Comparison of ENCODE assay signal across 9 mouse cellular contexts in genomic region chr13:52658477-52658876, GRCm38 (mm10).
A peak's percentile ranks its signal among the peaks of the same experiment; 100 is the strongest.
DNase-seq lines count a peak whose midpoint lies in the region; ATAC-seq and TF ChIP-seq lines count a peak whose summit lies in the region.
"Had no signal": no experiment of that assay in that cellular context is flagged by ENCODE, and none has a peak within 500 bp of the region (broad histone marks: within the 10 kb centered on the region; RNA-seq: fewer than 3 reads in every experiment).

No protein-coding gene starts in this region.

- no peak overlapping the region for H3K27ac ChIP-seq in forebrain, embryonic 10.5 days
- no peak overlapping the region for H3K27ac ChIP-seq in forebrain, embryonic 12.5 days
- H3K27ac ChIP-seq in midbrain, embryonic 10.5 days (replicated peaks): no peak overlapping the region
- H3K27ac ChIP-seq in small intestine, adult 2 months (ENCODE audit: insufficient read depth, low read depth, low read length): no peak overlapping the region
- H3K27ac ChIP-seq: macrophage had no signal

- 0 out of 2 replicates have a peak, but pooled peaks cover 3% of the 10 kb centered on the region for H3K9me3 ChIP-seq in forebrain, embryonic 10.5 days
- H3K9me3 ChIP-seq in forebrain, embryonic 12.5 days: 0 out of 2 replicates have a peak, but pooled peaks cover 3% of the 10 kb centered on the region
- 0 out of 2 replicates have a peak, but pooled peaks cover 3% of the 10 kb centered on the region for H3K9me3 ChIP-seq in midbrain, embryonic 10.5 days (replicated peaks)

- no peak for TF ChIP-seq POLR2A in small intestine, adult 2 months (IDR thresholded peaks at IDR 0.05; ENCODE audit: low read depth, low read length)

- DNase-seq in forebrain, embryonic 10.5 days (ENCODE audit: extremely low spot score, low spot score): peak; percentile 70
- DNase-seq in adrenal gland, postnatal 10 days: peak; percentile 78
- peak; percentile 76 for DNase-seq in embryo, embryonic 9.5 days (ENCODE audit: extremely low spot score)
- DNase-seq in heart, postnatal 14 days: peak; percentile 50 to 76
- DNase-seq in layer of hippocampus, postnatal 36 days: peak; percentile 46 to 54
- peak; percentile 68 for DNase-seq in midbrain, embryonic 10.5 days (ENCODE audit: low spot score)

- peaks cover 4% of the 10 kb centered on the region for H3K4me1 ChIP-seq in forebrain, embryonic 10.5 days
- H3K4me1 ChIP-seq in forebrain, embryonic 12.5 days: no peaks in the 10 kb centered on the region
- peaks cover 7% of the 10 kb centered on the region for H3K4me1 ChIP-seq in midbrain, embryonic 10.5 days
- H3K4me1 ChIP-seq in small intestine, adult 2 months (ENCODE audit: control insufficient read depth, insufficient read depth, insufficient read length, low read length): no peaks in the 10 kb centered on the region

- H3K27me3 ChIP-seq in forebrain, embryonic 10.5 days (ENCODE audit: poor library complexity, severe bottlenecking): peaks cover 25% of the 10 kb centered on the region
- H3K27me3 ChIP-seq in forebrain, embryonic 12.5 days: peaks cover 16% of the 10 kb centered on the region
- H3K27me3 ChIP-seq in midbrain, embryonic 10.5 days (ENCODE audit: low read depth, poor library complexity, severe bottlenecking): peaks cover 37% of the 10 kb centered on the region
- no peaks in the 10 kb centered on the region for H3K27me3 ChIP-seq in small intestine, adult 2 months (ENCODE audit: control insufficient read depth, insufficient read depth, low read length)

- no peak overlapping the region for H3K9ac ChIP-seq in forebrain, embryonic 12.5 days

- no peak; the same call in 1 of the 2 replicates for ATAC-seq in forebrain, embryonic 12.5 days (ENCODE audit: low FRiP score)

- intact Hi-C loops in heart, postnatal 14 days (cut with DNase I): loop anchor here (2.0 kb wide), 2 partner anchors 324 to 438 kb away; no protein-coding TSS in a partner anchor

- TF ChIP-seq CTCF in small intestine, adult 2 months (IDR thresholded peaks at IDR 0.05; ENCODE audit: extremely low read depth, insufficient read length, insufficient replicate concordance, low read depth, low read length): peak; percentile 95

- WGBS in forebrain, embryonic 10.5 days: 15% methylated on average over 8 of the region's 8 CpGs
- WGBS in forebrain, embryonic 12.5 days: 19% methylated on average over 8 of the region's 8 CpGs
- 16% methylated on average over 8 of the region's 8 CpGs for WGBS in midbrain, embryonic 10.5 days
- WGBS in small intestine, adult 2 months: 3% methylated on average over 8 of the region's 8 CpGs

- H3K4me2 ChIP-seq in forebrain, embryonic 12.5 days: no peak overlapping the region

- no peaks in the 10 kb centered on the region for H3K36me3 ChIP-seq in forebrain, embryonic 10.5 days (replicated peaks)
- H3K36me3 ChIP-seq in forebrain, embryonic 12.5 days (replicated peaks): no peaks in the 10 kb centered on the region
- no peaks in the 10 kb centered on the region for H3K36me3 ChIP-seq in midbrain, embryonic 10.5 days
- H3K36me3 ChIP-seq in small intestine, adult 2 months (ENCODE audit: control insufficient read depth, insufficient read depth, low read length): no peaks in the 10 kb centered on the region

- H3K4me3 ChIP-seq in forebrain, embryonic 10.5 days: no peak overlapping the region
- H3K4me3 ChIP-seq in forebrain, embryonic 12.5 days (replicated peaks): no peak overlapping the region
- no peak overlapping the region for H3K4me3 ChIP-seq in midbrain, embryonic 10.5 days
- no peak overlapping the region for H3K4me3 ChIP-seq in small intestine, adult 2 months (ENCODE audit: low read depth, low read length)
